Mouse (Mus musculus) brain, embryonic 14.5 days (tissue): ENCODE results near the gene Nck1.

Experiments used
- CTCF ChIP-seq: fragments of 200-500 bp; IDR thresholded peaks from 2 replicates; pipeline ENCODE4 v1.5.1; 2012; ENCODE audit warnings: inconsistent platforms, mild to moderate bottlenecking, moderate library complexity, borderline replicate concordance; ENCODE audit not compliant: insufficient read depth, insufficient read length; ENCODE audit errors: extremely low read depth
- POLR2A ChIP-seq: fragments of 200-500 bp; IDR thresholded peaks from 2 replicates; pipeline ENCODE4 v1.6.1; 2012; ENCODE audit warnings: mild to moderate bottlenecking, inconsistent platforms, borderline replicate concordance; ENCODE audit not compliant: poor library complexity, insufficient read depth, insufficient read length, severe bottlenecking; ENCODE audit errors: extremely low read depth

GRCm38 (mm10) chr9:100584031-100584430 lies 38.1 kb upstream of the Nck1 start:
- TF ChIP-seq POLR2A (no peak), CTCF (no peak)
